Mouse (Mus musculus) kidney, postnatal 0 days (tissue): Measurements from ENCODE around the gene Rpl3. TPM values are rescaled to one million over a fixed set of nuclear protein-coding genes. Genes with fewer than 3 reads are reported as not detected.
A peak's percentile ranks its signal among the peaks of the same experiment; 100 is the strongest.

Experiments
- ATAC-seq: fragments of 200-750 bp; cut with Nextera tagmentation; replicated peaks from 2 replicates; pipeline ENCODE4 v1.8.0; 2017; ENCODE audit warnings: low read depth, moderate number of reproducible peaks, moderate TSS enrichment, moderate library complexity; ENCODE audit not compliant: low FRiP score
- DNase-seq: peaks from one replicate; pipeline ENCODE4 v3.0.0-alpha.2; 2016; ENCODE audit warnings: low spot score
- H3K27ac ChIP-seq: fragments of 300-500 bp; sonication (generic); 2 replicates; pipeline ENCODE4 v1.5.1; 2014; ENCODE audit warnings: mild to moderate bottlenecking
- H3K27me3 ChIP-seq: fragments of 300-500 bp; sonication (generic); 2 replicates; pipeline ENCODE4 v1.6.1; 2014; ENCODE audit warnings: low read length, mixed read lengths; ENCODE audit not compliant: insufficient read depth
- H3K36me3 ChIP-seq: fragments of 300-500 bp; sonication (generic); 2 replicates; pipeline ENCODE4 v1.6.1; 2014; ENCODE audit warnings: low read length, mixed read lengths; ENCODE audit not compliant: insufficient read depth
- H3K4me1 ChIP-seq: fragments of 300-500 bp; sonication (generic); replicated peaks from 2 replicates; pipeline ENCODE4 v1.6.1; 2014; ENCODE audit warnings: antibody characterized with exemption, low read length, mixed read lengths; ENCODE audit not compliant: insufficient read depth
- H3K4me2 ChIP-seq: fragments of 300-500 bp; sonication (generic); 2 replicates; pipeline ENCODE4 v1.6.1; 2014; ENCODE audit warnings: mild to moderate bottlenecking, low read length, moderate library complexity, mixed read lengths
- H3K4me3 ChIP-seq: fragments of 300-500 bp; sonication (generic); replicated peaks from 2 replicates; pipeline ENCODE4 v1.5.1; 2014; ENCODE audit warnings: low read depth, low read length
- H3K9ac ChIP-seq: fragments of 300-500 bp; sonication (generic); 2 replicates; pipeline ENCODE4 v1.6.1; 2014; ENCODE audit warnings: low read depth, low read length
- H3K9me3 ChIP-seq: fragments of 300-500 bp; sonication (generic); replicated peaks from 2 replicates; pipeline ENCODE4 v1.6.1; 2016; ENCODE audit warnings: low read length, inconsistent platforms, mixed read lengths
- CTCF ChIP-seq: IDR thresholded peaks from 2 replicates; pipeline ENCODE4 v1.5.1; 2016; ENCODE audit warnings: antibody characterized with exemption, low read depth, mild to moderate bottlenecking, moderate library complexity
- WGBS: fragments of 180-500 bp; shearing (Covaris S2); extraction: QIAGEN DNeasy Blood & Tissue Kit; methylation state at CpG from one replicate; pipeline ENCODE4 v1.1.7; 2014; 5-methylcytosine and 5-hydroxymethylcytosine counted together
- polyA plus RNA-seq: library from polyadenylated mRNA; unstranded; fragments of >200 nt; fragmentation: Nextera tagmentation; extraction: Ambion mirVana; gene quantifications from 2 replicates; pipeline ENCODE4 v1.2.1, GENCODE M21; 2015

Rpl3 gene
- polyA plus RNA-seq, 1 experiment from 2014 or later = 975 TPM

DNA sequence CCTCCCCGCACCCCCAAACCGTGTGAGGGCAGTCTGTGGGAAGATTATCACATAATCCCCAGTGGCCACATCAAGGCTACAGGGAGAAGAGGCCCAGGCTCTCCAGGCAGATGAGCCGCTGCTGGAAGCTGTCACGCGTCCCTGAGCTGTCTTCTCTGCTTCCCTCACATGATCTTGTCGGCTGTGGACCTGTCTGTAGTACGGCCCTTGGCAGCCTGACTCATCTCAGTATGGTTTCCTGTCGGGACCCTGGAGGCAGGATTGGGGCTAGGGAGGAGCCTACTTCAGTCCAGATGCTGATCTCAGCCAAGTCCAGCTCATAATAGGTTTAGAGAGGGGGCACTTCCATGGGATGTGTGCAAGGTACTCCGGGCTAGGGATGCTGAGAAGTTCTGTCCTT is 7.1 kb upstream of the Rpl3 start:
- no peak; the same call in 1 of the 2 replicates for ATAC-seq
- Histone ChIP-seq H3K9me3 (no peaks in the 10 kb centered on the region), H3K4me1 (0 out of 2 replicates have a peak, but pooled peaks cover 2% of the 10 kb centered on the region), H3K27me3 (no peaks in the 10 kb centered on the region), H3K4me2 (no peak overlapping the region), H3K4me3 (no peak overlapping the region), H3K36me3 (no peaks in the 10 kb centered on the region), H3K27ac (no peak overlapping the region), H3K9ac (no peak overlapping the region)
- WGBS = 33% methylated on average over 9 of the region's 9 CpGs
- no peak for DNase-seq
- no peak for TF ChIP-seq CTCF

- Histone ChIP-seq H3K27me3 (no peaks in the 10 kb centered on the region), H3K9ac (no peak overlapping the region), H3K4me1 (0 out of 2 replicates have a peak, but pooled peaks cover 2% of the 10 kb centered on the region), H3K27ac (no peak overlapping the region), H3K4me3 (no peak overlapping the region), H3K9me3 (no peaks in the 10 kb centered on the region), H3K4me2 (no peak overlapping the region), H3K36me3 (no peaks in the 10 kb centered on the region)
- no peak for TF ChIP-seq CTCF
- no peak for DNase-seq
- WGBS = 49% methylated on average over 8 of the region's 8 CpGs
- peak; percentile 31; the same call in 1 of the 2 replicates for ATAC-seq
These were observed 6.4 kb upstream of the Rpl3 start for GRCm38 (mm10) chr15:80097999-80098461.

DNA sequence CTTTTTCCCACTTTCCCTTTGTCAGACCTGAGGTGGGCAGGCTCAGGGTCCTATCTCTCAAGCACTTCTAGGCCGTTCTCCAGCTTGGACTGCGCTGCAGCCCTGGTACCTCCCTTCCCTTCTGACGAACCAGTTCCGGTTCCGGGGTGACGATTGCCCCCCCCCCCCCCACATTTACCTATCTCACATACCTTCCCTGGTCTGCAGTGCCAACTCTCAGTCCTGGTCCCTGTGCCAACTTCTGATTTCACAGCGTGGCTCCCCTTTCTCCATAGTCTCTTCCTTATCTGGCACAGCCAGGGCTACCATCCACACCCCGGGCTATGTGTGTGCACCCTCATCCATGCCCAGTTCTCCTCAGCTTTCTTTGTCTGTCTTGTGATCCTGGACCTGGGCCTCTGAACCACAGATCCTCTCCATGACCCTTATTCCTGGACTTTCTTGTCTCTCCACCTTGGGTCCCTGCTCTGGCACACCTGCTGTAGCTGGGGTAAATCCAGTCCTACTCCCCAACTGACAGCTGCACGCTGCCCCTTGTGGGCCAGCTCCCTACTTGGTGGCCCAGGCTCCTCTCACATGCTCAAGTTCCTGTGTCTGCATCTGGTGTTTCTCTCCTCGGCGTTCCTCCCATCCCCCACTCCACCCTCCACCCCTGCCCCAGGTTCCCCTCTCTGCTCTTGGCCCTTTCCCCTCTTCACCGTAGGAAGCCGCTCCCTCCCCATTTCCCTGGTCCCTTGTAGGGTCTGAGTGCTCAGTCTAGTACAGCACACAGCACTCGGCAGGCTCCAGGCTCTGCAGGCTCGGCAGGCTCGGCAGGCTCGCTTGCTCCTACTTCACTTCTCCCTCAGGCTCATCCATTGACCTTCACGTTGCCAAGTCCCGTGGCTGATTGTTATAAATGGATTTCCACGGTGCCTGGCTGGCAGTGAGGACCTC is 5.5 kb upstream of the Rpl3 start:
- Histone ChIP-seq H3K9ac (no peak overlapping the region), H3K36me3 (no peaks in the 10 kb centered on the region), H3K9me3 (no peaks in the 10 kb centered on the region), H3K27ac (no peak overlapping the region), H3K4me3 (no peak overlapping the region), H3K4me2 (no peak overlapping the region), H3K27me3 (peaks cover under 1% of the 10 kb centered on the region), H3K4me1 (peaks cover 6% of the 10 kb centered on the region; the same call in 1 of the 2 replicates)
- ATAC-seq (peak; percentile 22; the same call in 1 of the 2 replicates), DNase-seq (peak; percentile 73)
- no peak for TF ChIP-seq CTCF
- 24% methylated on average over 20 of the region's 20 CpGs for whole genome bisulfite sequencing

DNA sequence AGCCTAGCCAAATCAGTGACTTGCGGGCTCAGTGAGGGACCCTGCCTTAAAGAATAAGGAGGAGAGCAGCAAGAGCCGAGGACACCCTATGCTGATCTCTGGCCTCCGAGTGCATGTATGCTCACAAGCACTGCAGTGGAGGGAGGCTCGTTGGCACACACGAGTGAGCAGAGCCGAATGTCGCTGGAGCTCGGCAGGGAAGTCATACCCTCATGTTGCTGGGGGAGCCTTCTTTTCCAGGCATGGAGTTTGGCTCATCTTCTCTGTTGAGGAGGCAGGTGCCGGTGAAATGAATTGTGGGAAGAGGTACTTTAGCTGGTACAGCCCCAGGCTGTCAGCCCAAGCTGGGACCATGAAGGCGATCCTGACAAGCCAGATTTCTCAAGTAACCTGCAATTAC is 4.7 kb upstream of the Rpl3 start:
- DNase-seq (no peak), ATAC-seq (no peak)
- TF ChIP-seq CTCF = no peak
- Histone ChIP-seq H3K36me3 (no peaks in the 10 kb centered on the region), H3K27me3 (peaks cover 4% of the 10 kb centered on the region), H3K4me1 (peaks cover 10% of the 10 kb centered on the region; the same call in 1 of the 2 replicates), H3K9me3 (no peaks in the 10 kb centered on the region), H3K9ac (no peak overlapping the region), H3K27ac (no peak overlapping the region), H3K4me2 (no peak overlapping the region), H3K4me3 (no peak overlapping the region)
- WGBS = 58% methylated on average over 10 of the region's 10 CpGs

DNA sequence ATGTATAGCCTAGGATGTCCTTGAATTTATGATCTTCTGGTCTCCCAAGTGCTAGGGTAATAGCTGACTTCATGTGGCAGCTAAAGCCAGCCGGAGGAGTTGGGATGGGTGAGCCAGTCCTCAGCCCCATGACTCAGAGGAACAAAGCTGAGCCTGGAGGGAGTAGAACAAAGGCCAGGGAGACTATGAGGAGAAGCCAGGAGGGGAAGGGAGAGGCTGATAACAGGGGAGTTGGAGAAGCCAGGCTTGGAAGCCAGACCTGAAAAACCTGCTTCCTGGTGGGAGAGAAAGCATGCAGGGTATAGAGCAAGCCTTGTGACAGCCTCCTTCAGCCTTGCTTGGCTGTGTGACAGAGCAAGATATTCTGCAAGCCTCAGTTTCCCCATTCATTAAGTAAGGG is 3.9 kb upstream of the Rpl3 start:
- H3K27ac ChIP-seq = no peak overlapping the region
- H3K27me3 ChIP-seq = peaks cover 9% of the 10 kb centered on the region
- no peaks in the 10 kb centered on the region for H3K36me3 ChIP-seq
- WGBS = 44% methylated on average over 1 of the region's 1 CpGs
- H3K9me3 ChIP-seq = no peaks in the 10 kb centered on the region
- ATAC-seq (no peak), DNase-seq (no peak)
- TF ChIP-seq CTCF = no peak
- no peak overlapping the region for H3K4me3 ChIP-seq
- no peak overlapping the region for H3K4me2 ChIP-seq
- H3K9ac ChIP-seq = no peak overlapping the region
- H3K4me1 ChIP-seq = peaks cover 10% of the 10 kb centered on the region; the same call in 1 of the 2 replicates

GRCm38 (mm10) chr15:80094201-80094600 is 2.5 kb upstream of the Rpl3 start:
- Histone ChIP-seq H3K4me2 (no peak overlapping the region), H3K4me1 (peaks cover 10% of the 10 kb centered on the region; the same call in 1 of the 2 replicates), H3K27ac (no peak overlapping the region), H3K9ac (no peak overlapping the region), H3K9me3 (no peaks in the 10 kb centered on the region), H3K27me3 (peaks cover 9% of the 10 kb centered on the region), H3K4me3 (no peak overlapping the region), H3K36me3 (no peaks in the 10 kb centered on the region)
- WGBS = 87% methylated on average over 13 of the region's 13 CpGs
- no peak for TF ChIP-seq CTCF
- DNase-seq (no peak), ATAC-seq (no peak)
